Mouse (Mus musculus): ENCODE measurements around the gene Cpne4. TPM values are rescaled to one million over a fixed set of nuclear protein-coding genes. Genes with fewer than 3 reads are reported as not detected.

The Cpne4 gene
- polyA plus RNA-seq, 1 experiment from 2014 or later: 0.06 TPM

- no peak overlapping the region for H3K27ac ChIP-seq
- no peak overlapping the region for H3K4me3 ChIP-seq
- H3K36me3 ChIP-seq: no peaks in the 10 kb centered on the region
- no peak overlapping the region for H3K9ac ChIP-seq
- WGBS: 27% methylated on average over 2 of the region's 2 CpGs
- H3K9me3 ChIP-seq (replicated peaks): no peaks in the 10 kb centered on the region
- ATAC-seq (replicated peaks; ENCODE audit: insufficient number of reproducible peaks, insufficient read depth, low FRiP score, low read depth): no peak
- H3K4me1 ChIP-seq (replicated peaks): no peaks in the 10 kb centered on the region; the same call in 1 of the 2 replicates
- H3K27me3 ChIP-seq: no peaks in the 10 kb centered on the region
- no peak overlapping the region for H3K4me2 ChIP-seq
Measured at GRCm38 (mm10) chr9:104693145-104693544, 146.1 kb downstream of the Cpne4 start.

DNA sequence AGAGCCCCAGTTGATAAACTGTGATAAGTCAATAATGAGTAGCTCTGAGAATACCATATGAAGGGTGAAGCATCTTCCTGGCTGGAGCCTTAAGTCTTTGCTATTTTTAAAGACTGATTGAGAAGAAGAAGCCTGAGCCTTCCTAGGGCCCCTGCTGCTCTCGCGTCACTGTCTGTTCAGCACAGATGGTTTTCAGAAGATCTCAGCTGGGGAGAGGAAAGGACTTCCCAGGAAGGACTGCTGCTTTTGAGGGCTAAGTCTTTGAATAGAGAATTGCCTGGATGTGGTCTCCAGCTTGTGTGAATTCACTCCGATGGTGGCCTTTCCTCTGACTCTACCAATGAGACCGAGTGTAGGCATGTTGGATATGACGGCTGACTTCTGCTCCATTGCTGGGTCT lies 163.7 kb downstream of the Cpne4 start:
- no peak overlapping the region for H3K27ac ChIP-seq
- no peak overlapping the region for H3K4me2 ChIP-seq
- no peaks in the 10 kb centered on the region for H3K36me3 ChIP-seq
- H3K9ac ChIP-seq: no peak overlapping the region
- H3K4me3 ChIP-seq: no peak overlapping the region
- no peaks in the 10 kb centered on the region for H3K27me3 ChIP-seq
- WGBS: 74% methylated on average over 5 of the region's 5 CpGs
- H3K4me1 ChIP-seq (replicated peaks): no peaks in the 10 kb centered on the region
- no peaks in the 10 kb centered on the region for H3K9me3 ChIP-seq (replicated peaks)
- no peak for ATAC-seq (replicated peaks; ENCODE audit: insufficient number of reproducible peaks, insufficient read depth, low FRiP score, low read depth)

DNA sequence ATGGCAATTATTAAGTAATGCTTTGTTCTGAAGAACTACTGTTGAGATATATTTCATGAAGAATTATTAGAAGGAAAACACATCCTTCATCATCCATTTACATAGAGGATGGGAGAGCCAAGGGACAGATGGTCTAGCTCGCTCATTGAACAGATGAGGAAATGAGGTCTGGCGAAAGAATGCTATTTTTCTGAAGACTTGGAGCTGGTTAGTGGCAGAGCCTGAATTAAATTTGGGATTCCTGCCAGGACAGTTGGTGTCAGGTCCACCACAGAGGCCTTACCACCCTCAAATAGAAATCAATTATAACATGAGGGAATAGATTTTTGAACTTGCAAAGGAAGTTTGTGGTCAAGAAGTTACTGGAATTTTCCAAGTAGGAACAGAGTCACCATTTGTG lies 178.2 kb downstream of the Cpne4 start:
- no peak for ATAC-seq (replicated peaks; ENCODE audit: insufficient number of reproducible peaks, insufficient read depth, low FRiP score, low read depth)
- H3K36me3 ChIP-seq: no peaks in the 10 kb centered on the region
- WGBS: 76% methylated on average over 2 of the region's 2 CpGs

GRCm38 (mm10) chr9:104742661-104743380 lies 195.7 kb downstream of the Cpne4 start:
- H3K4me3 ChIP-seq: no peak overlapping the region
- H3K9me3 ChIP-seq (replicated peaks): no peaks in the 10 kb centered on the region
- no peak overlapping the region for H3K9ac ChIP-seq
- H3K27me3 ChIP-seq: no peaks in the 10 kb centered on the region
- H3K4me2 ChIP-seq: no peak overlapping the region
- no peak overlapping the region for H3K27ac ChIP-seq
- 71% methylated on average over 14 of the region's 14 CpGs for WGBS
- H3K36me3 ChIP-seq: no peaks in the 10 kb centered on the region
- ATAC-seq (replicated peaks; ENCODE audit: insufficient number of reproducible peaks, insufficient read depth, low FRiP score, low read depth): no peak
- no peaks in the 10 kb centered on the region for H3K4me1 ChIP-seq (replicated peaks)

More for the DNA sequence above, 178.2 kb downstream of the Cpne4 start:
- no peak overlapping the region for H3K9ac ChIP-seq
- H3K4me1 ChIP-seq (replicated peaks): no peaks in the 10 kb centered on the region
- H3K9me3 ChIP-seq (replicated peaks): no peaks in the 10 kb centered on the region
- H3K4me2 ChIP-seq: no peak overlapping the region
- no peak overlapping the region for H3K4me3 ChIP-seq
- H3K27ac ChIP-seq: no peak overlapping the region
- H3K27me3 ChIP-seq: no peaks in the 10 kb centered on the region

DNA sequence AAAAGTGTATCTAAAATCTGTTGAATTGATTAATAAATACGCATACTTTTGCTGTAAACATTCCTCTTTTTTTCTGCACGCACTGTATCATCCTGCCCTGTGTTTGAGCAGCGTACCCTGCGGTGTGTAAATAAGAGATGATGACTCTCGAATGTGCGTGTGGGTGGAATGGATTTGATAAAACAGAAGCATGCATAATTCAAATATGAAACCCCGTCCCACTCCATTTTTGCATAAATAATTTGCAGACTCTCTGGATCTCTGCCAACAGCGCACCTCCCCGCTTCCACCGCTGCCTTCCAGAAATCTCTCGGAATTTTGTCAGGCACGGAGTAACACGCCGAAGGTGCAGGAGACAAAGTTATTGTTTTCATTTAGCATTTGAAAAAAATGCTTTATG lies 208.4 kb downstream of the Cpne4 start:
- no peak for ATAC-seq (replicated peaks; ENCODE audit: insufficient number of reproducible peaks, insufficient read depth, low FRiP score, low read depth)

GRCm38 (mm10) chr9:104760031-104760430 lies 212.9 kb downstream of the Cpne4 start:
- H3K4me3 ChIP-seq: no peak overlapping the region
- H3K4me1 ChIP-seq (replicated peaks): no peaks in the 10 kb centered on the region
- no peak for ATAC-seq (replicated peaks; ENCODE audit: insufficient number of reproducible peaks, insufficient read depth, low FRiP score, low read depth)
- H3K36me3 ChIP-seq: no peaks in the 10 kb centered on the region
- H3K9me3 ChIP-seq (replicated peaks): no peaks in the 10 kb centered on the region
- WGBS: 81% methylated on average over 7 of the region's 7 CpGs
- no peak overlapping the region for H3K4me2 ChIP-seq
- no peak overlapping the region for H3K27ac ChIP-seq
- no peak overlapping the region for H3K9ac ChIP-seq
- no peaks in the 10 kb centered on the region for H3K27me3 ChIP-seq

More for the DNA sequence above, 208.4 kb downstream of the Cpne4 start:
- Histone ChIP-seq H3K4me1 (replicated peaks) (no peaks in the 10 kb centered on the region), H3K9me3 (replicated peaks) (no peaks in the 10 kb centered on the region), H3K36me3 (no peaks in the 10 kb centered on the region), H3K4me2 (no peak overlapping the region), H3K27me3 (no peaks in the 10 kb centered on the region), H3K9ac (no peak overlapping the region), H3K27ac (no peak overlapping the region), H3K4me3 (no peak overlapping the region)
- WGBS: 75% methylated on average over 14 of the region's 14 CpGs

GRCm38 (mm10) chr9:104776198-104776815 lies 229.2 kb downstream of the Cpne4 start:
- Histone ChIP-seq H3K27me3 (no peaks in the 10 kb centered on the region), H3K9me3 (replicated peaks) (no peaks in the 10 kb centered on the region), H3K4me3 (no peak overlapping the region), H3K4me2 (no peak overlapping the region), H3K9ac (no peak overlapping the region), H3K36me3 (no peaks in the 10 kb centered on the region), H3K27ac (no peak overlapping the region), H3K4me1 (replicated peaks) (no peaks in the 10 kb centered on the region)
- 79% methylated on average over 7 of the region's 7 CpGs for WGBS
- no peak for ATAC-seq (replicated peaks; ENCODE audit: insufficient number of reproducible peaks, insufficient read depth, low FRiP score, low read depth)

DNA sequence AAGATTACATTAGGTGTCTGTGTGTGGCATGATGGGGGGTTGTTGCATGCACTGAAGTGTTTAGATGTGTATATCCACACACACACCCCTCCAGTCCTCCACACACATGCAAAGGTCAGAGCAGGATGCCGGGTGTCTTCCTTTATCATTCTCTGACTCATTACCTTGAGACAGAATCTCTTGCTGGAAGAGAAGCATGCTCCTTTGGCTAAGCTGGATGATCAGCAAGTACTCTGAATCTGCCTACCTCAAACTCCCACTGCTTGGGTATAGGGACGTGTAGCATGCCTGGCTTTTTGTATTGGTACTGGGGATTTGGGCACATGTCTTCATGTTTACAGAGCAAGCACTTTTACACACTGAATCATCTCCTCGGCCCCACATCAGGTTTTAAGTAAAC lies 230.0 kb downstream of the Cpne4 start:
- WGBS: 52% methylated on average over 3 of the region's 3 CpGs
- H3K36me3 ChIP-seq: no peaks in the 10 kb centered on the region
- no peak overlapping the region for H3K4me3 ChIP-seq
- H3K4me2 ChIP-seq: no peak overlapping the region
- H3K9ac ChIP-seq: no peak overlapping the region
- no peaks in the 10 kb centered on the region for H3K4me1 ChIP-seq (replicated peaks)
- H3K27ac ChIP-seq: no peak overlapping the region
- H3K27me3 ChIP-seq: no peaks in the 10 kb centered on the region
- H3K9me3 ChIP-seq (replicated peaks): no peaks in the 10 kb centered on the region
- no peak for ATAC-seq (replicated peaks; ENCODE audit: insufficient number of reproducible peaks, insufficient read depth, low FRiP score, low read depth)

DNA sequence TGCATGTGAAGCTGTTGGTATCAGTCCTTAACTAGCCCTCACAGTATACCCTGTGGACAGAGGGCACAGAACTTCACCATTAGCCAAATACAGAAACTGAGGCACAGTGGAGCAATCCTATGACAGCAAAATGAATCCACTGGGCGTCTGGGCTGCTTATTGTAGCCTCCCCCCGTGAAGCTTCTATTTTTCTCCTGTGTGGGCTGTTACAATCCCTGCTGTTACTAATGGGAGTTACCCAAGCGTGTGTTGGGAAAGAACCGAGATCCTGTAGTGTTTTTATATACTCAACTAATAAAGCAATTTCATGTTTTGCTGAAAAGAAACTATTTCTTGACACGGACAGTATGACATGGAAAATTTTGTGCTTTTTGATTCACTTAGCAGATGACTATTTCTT lies 230.7 kb downstream of the Cpne4 start:
- H3K27ac ChIP-seq: no peak overlapping the region
- ATAC-seq (replicated peaks; ENCODE audit: insufficient number of reproducible peaks, insufficient read depth, low FRiP score, low read depth): no peak
- H3K27me3 ChIP-seq: no peaks in the 10 kb centered on the region
- no peaks in the 10 kb centered on the region for H3K4me1 ChIP-seq (replicated peaks)
- no peak overlapping the region for H3K4me2 ChIP-seq
- H3K9me3 ChIP-seq (replicated peaks): no peaks in the 10 kb centered on the region
- WGBS: 67% methylated on average over 5 of the region's 5 CpGs
- H3K36me3 ChIP-seq: no peaks in the 10 kb centered on the region
- H3K4me3 ChIP-seq: no peak overlapping the region
- no peak overlapping the region for H3K9ac ChIP-seq

GRCm38 (mm10) chr9:104796601-104797000 lies 249.5 kb downstream of the Cpne4 start:
- WGBS: 31% methylated on average over 2 of the region's 2 CpGs

GRCm38 (mm10) chr9:104804776-104805175 lies 257.7 kb downstream of the Cpne4 start:
- Histone ChIP-seq H3K9ac (no peak overlapping the region), H3K9me3 (replicated peaks) (no peaks in the 10 kb centered on the region), H3K4me1 (replicated peaks) (no peaks in the 10 kb centered on the region), H3K27me3 (no peaks in the 10 kb centered on the region), H3K4me2 (no peak overlapping the region), H3K4me3 (no peak overlapping the region), H3K36me3 (no peaks in the 10 kb centered on the region), H3K27ac (no peak overlapping the region)
- no peak for ATAC-seq (replicated peaks; ENCODE audit: insufficient number of reproducible peaks, insufficient read depth, low FRiP score, low read depth)
- 57% methylated on average over 4 of the region's 4 CpGs for WGBS

More at GRCm38 (mm10) chr9:104796601-104797000, 249.5 kb downstream of the Cpne4 start:
- Histone ChIP-seq H3K36me3 (no peaks in the 10 kb centered on the region), H3K9ac (no peak overlapping the region), H3K4me1 (replicated peaks) (no peaks in the 10 kb centered on the region), H3K27ac (no peak overlapping the region), H3K27me3 (no peaks in the 10 kb centered on the region), H3K4me2 (no peak overlapping the region), H3K9me3 (replicated peaks) (no peaks in the 10 kb centered on the region), H3K4me3 (no peak overlapping the region)
- no peak for ATAC-seq (replicated peaks; ENCODE audit: insufficient number of reproducible peaks, insufficient read depth, low FRiP score, low read depth)

DNA sequence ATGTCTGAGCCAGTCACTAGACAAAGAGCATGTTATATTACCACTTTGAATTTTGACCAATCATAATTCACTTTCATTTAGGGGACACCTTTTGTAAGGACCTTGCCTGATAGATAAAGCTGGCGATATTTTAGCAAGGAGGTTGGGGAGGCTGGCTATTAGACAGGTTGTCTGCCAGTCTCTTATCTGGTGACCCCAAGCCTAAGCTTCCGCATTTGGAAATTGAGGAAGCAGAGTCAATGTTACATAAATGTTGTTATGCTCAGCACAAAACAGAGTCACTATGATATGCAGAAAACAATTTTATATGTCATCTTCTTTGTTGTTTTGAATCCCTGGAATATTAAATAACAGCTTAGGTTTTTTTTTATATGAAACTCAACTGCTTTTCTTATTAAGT lies 267.6 kb downstream of the Cpne4 start:
- WGBS: 77% methylated on average over 2 of the region's 2 CpGs
- Histone ChIP-seq H3K4me2 (no peak overlapping the region), H3K27ac (no peak overlapping the region), H3K27me3 (no peaks in the 10 kb centered on the region), H3K9ac (no peak overlapping the region), H3K36me3 (no peaks in the 10 kb centered on the region), H3K4me1 (replicated peaks) (no peaks in the 10 kb centered on the region), H3K9me3 (replicated peaks) (no peaks in the 10 kb centered on the region), H3K4me3 (no peak overlapping the region)
- no peak for ATAC-seq (replicated peaks; ENCODE audit: insufficient number of reproducible peaks, insufficient read depth, low FRiP score, low read depth)

Data from heart, embryonic 15.5 days (tissue).